Mouse (Mus musculus) urinary bladder, postnatal 14 days (tissue): ENCODE measurements around the gene Rrp8.
"Not testable (repeated sequence)": the region's sequence is repeated elsewhere in the genome, so short reads cannot be mapped to it uniquely, and the experiment has no call there.

Experiments
- DNase-seq: peaks from one replicate; pipeline ENCODE4 v3.0.0; 2021; ENCODE audit warnings: low spot score

Rrp8 gene

GRCm38 (mm10) chr7:105743926-105744590, 6.9 kb upstream of the Rrp8 start, which contains the start of gene Taf10:
TSS of gene Taf10 (minus strand) at chr7:105744361.
- DNase-seq = peak; percentile 87

- DNase-seq = not testable (repeated sequence)
Observed at GRCm38 (mm10) chr7:105743246-105743925, 6.2 kb upstream of the Rrp8 start.

DNA sequence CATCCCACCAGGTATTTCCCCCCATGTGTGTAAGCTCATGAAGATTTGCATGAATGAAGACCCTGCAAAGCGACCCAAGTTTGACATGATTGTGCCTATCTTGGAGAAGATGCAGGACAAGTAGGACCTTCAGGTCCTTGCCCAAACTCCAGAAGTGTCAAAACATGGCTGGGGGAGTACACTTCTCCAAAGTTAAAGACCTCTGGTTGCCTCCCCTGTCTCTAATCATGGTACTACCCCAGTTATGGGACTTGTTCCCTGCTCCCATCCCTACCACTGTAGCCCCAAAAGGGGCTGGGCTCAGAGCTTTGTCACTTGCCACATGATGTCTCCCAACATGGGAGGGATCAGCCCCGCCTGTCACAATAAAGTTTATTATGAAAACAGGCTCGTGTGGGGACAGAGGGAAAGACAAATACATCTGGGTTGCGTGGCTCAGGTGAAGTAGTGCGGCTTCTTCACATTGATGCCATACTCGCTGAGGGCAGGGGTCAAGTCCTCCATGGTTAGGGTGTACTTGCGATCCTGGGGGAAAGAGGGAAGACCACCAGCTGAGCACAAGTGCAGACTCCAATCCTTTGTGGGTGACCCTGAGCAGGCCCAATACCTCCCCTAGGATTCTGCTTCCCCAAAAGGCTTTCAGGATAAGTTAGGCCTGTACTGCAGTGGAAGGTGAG, 5.5 kb upstream of the Rrp8 start:
- not testable (repeated sequence) for DNase-seq

DNA sequence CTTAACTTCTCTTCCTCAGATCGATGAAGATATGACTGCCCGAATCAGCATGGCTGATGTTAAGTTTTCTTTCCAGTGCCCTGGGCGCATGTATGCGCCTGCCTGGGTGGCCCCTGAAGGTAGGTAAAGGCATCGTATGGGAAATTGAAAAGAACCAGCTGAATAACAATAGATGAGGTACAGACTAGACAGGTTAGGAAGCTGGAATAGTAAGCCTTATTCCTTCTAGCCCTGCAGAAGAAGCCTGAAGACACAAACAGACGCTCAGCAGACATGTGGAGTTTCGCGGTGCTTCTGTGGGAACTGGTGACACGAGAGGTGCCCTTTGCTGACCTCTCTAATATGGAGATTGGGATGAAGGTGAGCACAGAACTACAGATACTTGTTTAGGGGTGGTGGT, 4.8 kb upstream of the Rrp8 start:
- no peak for DNase-seq

GRCm38 (mm10) chr7:105740851-105741250, 3.7 kb upstream of the Rrp8 start:
- DNase-seq = no peak

DNA sequence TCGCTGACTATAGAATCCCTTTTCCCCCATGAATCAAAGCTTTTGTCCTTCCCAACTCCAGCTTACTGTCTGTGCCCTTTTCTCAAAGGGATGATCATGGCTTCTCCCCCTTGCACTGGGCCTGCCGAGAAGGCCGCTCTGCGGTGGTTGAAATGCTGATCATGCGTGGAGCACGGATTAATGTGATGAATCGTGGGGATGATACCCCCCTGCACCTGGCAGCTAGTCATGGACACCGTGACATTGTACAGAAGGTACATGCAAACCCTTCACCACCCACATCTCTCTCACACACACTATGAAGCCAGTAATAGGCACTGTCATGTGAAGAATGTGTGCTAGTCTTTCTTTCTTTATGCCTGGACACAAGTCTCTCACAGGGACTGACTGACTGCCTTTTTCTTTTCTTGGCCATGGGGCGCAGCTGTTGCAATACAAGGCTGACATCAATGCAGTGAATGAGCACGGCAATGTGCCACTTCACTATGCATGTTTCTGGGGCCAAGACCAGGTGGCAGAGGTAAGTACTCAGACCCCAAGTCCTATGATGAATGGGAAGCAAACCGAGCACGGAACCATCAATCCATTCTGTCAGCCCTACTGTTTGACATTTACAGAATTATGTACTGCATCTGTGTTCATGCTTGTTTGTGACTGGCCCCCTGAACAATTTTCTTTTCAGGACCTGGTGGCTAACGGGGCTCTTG, 3.1 kb upstream of the Rrp8 start:
- DNase-seq = no peak

- peak; percentile 71 for DNase-seq
Observed at GRCm38 (mm10) chr7:105738948-105739347, 1.8 kb upstream of the Rrp8 start.

DNA sequence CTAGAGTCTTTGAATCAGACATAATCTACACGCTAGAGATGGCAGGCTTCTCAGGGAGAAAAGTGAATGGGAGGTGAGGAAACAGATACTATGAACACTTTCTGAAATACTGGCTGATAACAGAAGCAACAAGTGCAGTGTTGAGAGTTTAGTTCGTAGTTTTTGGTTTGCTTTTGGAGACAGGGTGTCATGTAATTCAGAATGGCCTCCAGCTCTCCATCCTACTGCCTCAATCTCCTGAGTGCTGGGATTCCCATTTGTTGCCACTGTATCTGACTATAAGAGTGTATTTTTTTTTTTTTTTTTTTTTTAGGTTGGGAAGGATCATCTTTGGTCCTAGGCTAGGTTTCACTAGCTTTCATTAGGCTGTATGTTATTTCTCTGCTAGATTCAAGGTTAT, 1.1 kb upstream of the Rrp8 start:
- DNase-seq = no peak

DNA sequence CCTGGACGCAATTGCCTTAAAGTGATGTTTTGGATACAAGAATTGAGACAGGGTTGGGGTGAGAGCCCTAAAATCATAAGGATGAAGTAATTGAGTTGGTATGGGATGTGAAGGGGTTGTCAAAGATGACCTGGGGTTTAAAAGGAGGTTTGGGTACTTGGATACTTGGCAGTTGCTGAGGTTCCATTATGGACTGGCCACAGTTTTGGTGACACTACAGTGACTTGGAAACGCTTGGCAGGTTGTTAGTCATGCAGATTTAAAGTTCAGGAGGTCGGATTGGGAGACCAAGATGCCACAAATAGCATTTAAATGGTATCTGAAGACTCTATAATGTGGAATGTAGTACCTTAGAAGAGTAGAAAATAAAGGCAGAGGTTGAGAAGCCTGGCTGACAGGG, 463 bp upstream of the Rrp8 start:
- no peak for DNase-seq

DNA sequence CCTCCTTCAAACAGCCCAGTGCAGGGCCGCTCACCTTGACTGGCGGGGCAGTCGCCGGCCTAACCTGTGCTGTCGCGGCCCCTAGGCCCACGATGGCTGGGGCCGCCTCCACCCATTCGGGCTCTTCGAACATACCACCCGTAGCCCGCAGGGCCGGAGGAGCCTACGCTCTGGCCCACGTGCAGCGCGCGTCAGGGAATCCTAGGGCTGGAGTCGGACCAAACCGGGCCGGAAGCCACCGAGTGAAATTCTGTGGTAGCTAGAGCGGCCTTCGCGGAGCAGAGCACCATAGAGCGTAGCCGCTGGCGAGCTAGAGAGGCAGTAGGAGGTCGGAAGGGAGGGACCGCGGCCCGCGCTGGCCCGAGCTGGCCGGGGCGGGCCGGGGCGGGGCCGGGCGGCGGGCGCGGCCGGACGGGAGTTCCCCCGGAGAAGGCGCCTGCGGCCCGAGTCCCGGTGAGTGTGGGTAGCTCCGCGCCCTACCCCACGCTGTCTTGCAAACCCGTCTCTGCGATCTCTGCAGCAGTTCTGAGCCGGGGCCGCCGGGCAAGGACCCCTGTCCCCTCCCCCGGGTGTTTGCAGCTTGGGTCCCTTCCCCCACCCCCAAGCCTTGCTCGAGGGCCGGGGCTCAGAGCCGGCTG, 802 bp downstream of the Rrp8 start, which contains the start of gene Ilk:
Ilk (plus strand) TSS at position 329 of the 638 bp plus-strand sequence.
- DNase-seq = peak; percentile 93

GRCm38 (mm10) chr7:105735464-105735863, 1.7 kb downstream of the Rrp8 start:
- not testable (repeated sequence) for DNase-seq

GRCm38 (mm10) chr7:105734826-105735225, 2.4 kb downstream of the Rrp8 start:
- no peak for DNase-seq

DNA sequence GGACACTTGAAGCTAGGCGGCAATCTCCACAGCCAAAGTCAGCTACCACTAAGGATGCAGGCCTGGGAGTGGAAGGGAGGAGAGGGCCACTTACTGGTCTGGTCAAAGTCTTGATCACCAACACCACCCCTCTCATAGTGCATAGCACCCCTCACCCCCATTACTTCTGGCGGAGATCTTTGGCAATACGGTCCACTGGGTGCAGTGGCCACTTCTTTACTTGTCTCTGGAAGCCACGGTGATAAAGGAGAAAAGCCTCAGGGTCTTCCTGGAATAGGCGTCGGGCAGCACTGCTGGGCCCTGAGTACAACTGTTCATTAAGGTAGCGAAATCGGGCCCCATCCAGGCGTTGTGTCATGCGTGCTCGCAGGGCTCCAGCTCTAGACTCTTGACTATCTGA, 3.3 kb downstream of the Rrp8 start:
- no peak for DNase-seq

DNA sequence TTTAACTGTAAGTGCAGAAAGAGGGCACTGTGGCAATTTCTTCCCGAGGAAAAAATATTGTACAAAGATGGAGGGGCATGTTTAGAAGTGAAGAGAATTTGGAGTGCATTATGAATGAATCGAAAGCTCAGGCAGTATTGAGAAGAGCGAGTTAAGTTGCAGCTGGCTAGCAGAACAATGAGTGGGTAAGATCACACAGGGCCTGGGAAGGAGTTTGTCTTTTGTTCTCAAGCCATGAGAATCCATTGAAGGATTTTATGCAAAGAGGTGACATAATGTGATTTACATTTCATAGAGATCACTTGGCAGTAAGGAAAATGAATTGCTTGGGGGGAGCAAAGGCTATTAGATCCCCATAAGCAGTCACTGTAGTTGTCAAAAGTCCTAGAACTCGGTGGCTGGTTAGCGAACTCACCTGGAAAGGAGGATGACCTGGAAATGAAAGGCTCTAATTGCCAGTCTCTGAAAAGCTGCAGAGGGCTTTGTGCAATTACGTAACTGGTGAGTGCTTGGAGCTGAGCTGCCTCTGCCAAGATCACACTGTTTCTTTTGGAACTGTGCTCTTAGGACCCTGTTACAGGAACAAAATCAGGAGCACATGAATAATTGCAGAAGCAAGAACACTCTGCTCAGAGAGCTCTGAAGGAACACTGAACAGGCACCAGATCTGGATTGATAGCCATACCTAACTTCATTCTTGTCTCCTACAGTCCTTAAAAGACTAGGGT, 8.3 kb downstream of the Rrp8 start:
- DNase-seq = no peak

DNA sequence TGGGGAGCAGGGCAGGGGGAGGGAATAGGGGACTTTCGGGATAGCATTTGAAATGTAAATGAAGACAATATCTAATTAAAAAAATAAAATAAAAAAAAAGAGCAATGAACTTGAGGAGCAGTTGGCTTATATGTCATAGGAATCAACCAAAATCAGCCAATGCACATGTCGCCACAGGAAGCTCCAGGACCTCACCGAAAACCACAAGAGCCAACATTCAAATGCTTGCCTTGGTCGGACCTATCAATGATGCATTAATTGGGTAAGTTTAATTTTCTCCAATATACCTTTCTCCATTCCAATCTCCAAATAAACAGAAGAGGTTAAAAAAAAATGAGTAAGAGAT, 10.2 kb downstream of the Rrp8 start:
- DNase-seq = no peak

- peak; percentile 43 for DNase-seq
Observed at GRCm38 (mm10) chr7:105726144-105726979, 10.8 kb downstream of the Rrp8 start.

DNA sequence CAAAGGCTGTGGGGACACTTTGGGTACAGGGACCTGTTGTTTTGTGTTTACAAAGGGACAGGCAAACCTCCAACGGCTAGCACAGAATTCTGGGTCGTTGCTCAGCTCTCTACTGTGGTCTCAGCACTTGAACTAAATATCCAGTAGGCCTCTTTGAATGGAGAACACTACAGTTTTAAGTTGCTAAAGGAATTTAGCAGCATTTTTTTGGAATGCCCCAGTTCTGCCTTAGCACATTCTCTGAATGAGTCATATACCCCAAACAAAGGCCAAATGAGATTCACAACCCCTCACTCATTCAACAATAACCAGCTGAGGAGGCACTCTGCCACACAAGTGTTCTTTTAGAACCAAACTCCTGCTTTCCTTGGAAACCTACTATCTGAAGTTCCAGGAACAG, 15.3 kb downstream of the Rrp8 start:
- no peak for DNase-seq

GRCm38 (mm10) chr7:105715366-105715765, 21.8 kb downstream of the Rrp8 start:
- DNase-seq = no peak

DNA sequence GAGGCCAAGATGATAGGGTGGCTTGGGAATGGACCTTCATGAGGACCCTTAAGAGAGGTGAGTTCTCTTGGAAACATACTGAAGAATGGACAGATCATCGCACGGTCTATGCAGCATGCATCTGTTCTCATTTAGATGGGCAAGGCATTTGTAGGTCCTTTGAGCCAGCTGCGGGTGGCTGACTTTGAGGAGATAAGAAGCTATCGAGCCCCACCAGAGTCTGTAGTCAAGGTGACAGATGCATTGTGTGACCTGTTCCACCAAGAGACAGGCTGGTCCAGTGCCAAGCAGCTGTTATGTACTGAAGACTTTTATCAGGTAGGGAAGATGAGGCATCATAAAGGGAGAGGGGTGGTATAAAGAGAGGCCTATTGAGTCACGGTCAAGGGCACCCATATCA, 28.5 kb downstream of the Rrp8 start:
- DNase-seq = no peak

DNA sequence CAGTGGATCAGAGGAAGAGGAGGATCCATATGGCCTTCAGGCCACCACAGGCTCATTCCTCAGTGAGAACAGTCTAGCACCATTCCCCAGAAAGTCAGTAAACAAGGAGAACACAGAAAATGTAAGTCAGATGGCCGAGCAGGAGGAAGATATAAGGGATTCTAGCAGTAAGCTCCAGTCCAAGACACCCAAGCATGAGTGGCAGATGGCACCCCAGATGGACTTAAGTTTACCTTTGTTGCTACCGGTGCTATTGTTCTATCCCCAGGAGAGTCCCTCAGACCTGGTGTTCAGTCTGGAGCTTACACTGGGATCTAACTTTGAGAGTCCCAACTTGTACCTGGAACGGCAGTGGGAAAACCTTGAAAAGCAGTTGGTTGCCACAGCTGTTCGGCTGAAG, 33.4 kb downstream of the Rrp8 start:
- no peak for DNase-seq

DNA sequence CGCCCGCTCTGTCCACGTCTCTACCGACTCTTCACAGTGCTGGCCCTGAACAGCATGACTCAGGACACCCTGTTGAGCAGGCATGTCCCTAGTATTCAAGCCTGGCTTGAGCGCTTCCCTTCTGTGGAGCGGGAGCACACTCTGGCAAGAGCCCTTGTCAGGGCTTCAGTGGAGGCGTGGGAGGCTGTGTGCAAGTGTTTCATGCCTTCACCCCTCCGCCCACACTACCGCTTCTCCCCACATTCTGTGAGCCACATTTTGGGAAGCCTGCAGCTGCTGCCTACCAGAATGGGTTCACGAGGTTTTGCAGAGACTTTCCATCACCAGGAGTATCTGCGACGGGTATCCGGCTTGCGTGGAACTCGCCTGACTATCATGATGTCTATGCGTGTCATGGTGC, 34.0 kb downstream of the Rrp8 start:
- no peak for DNase-seq
